Mouse (Mus musculus): ENCODE data around the gene Tcaf2.

The Tcaf2 gene

DNA sequence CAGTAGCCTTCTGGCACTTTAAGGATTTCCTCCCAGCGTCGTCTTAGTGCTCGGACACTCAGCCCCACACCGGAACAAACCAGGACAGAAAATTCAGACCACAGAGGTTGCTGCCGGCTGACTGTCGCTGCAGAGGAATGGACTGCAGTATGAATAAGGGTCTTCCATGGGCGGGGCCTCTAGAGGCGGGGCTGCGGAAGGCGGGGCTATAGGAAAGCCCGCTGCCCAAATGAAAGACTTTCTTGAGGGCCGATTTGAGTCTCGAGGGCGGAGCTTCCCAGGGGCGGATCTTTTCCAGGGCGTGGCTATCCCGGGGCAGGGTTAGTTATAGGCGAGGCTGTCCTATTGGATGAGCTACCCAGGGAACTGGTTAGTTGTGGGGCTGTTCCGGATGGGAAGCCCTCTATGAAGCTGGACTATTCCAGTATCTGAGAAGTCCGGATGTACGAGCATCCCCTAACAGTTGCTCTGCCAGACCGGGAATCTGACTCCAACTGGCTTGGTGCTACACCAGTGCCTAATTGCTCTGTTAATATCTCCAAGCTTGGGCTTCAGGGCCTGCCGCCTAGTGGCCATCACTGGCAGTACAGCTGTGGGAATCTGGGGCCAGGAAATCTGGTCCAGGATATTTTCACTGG is at the start of gene Tcaf2:
Tcaf2 (minus strand) TSS at position 343 of the 638 bp plus-strand sequence.
- DNase-seq (ENCODE audit: extremely low read depth, low read depth, low spot score), result peak; percentile 50

DNA sequence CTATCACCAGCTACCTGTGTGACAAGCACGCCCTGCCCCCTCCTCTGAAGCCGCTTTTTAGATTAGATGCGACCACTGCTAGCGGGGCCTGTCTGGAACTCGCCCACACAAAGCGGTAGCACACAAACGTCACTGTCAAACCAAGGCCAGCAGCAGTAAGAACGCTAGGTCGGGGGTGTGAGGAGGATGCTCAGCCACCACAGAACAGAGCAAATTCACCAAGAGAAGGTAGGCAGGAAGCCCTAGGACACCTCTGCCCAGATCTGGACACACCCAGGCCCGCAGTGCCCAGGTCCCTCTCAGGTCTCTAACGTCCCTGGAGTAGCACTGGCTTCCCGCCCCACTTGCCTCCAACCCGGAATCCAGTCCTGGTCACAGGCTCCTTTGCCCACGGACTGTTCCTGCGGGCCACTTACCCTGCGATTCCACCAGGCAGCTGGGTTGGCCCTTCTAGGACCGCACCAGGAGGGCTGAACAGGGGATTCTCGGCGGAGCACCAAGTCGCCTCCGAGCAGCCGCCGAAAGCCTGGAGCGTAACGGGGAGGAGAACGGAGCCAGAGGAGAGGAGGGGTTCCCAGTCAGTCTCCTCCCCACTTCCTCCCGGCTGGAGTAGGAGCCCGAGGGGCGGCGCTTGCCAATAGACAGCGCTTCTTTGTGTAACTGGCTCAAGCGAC is 47.6 kb upstream of the Tcaf2 start:
- no peak for DNase-seq (ENCODE audit: extremely low read depth, low read depth, low spot score)

DNA sequence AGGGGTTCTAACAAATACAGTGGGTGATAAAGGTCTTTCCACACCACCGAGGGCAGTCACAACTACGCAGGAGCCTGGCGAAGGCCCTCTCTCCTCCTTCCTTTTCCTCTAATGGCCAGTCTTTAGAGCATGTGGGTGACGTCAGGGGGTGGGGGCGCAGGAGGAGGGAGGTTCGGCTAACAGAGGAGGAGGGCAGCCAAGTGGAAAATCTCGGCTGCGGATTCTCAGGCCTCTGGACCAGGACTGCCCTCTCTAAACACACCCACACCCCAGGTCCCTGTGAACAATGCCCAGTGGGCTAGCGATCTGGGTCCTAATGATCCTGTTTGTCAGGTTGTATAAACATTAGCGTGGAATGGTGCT is 47.1 kb upstream of the Tcaf2 start:
- no peak for DNase-seq (ENCODE audit: extremely low read depth, low read depth, low spot score)

DNA sequence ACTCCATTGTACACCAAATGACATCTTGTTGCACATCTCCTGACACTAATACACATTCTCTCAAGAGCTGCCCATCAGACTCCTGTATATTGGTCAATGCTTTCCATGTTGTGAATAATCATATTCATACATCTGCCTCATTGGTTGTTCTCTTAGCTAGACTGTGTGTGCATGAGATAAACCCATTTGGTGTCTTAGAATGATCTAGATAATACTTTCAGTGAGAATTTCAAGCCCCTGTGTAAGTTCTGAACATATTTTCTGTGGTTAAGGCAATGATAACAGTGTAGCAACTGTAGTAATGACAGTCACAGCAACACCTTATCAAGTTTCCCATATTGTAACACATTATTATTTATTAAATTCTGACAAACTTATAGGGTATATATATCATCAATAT is 44.7 kb upstream of the Tcaf2 start:
- no peak for DNase-seq (ENCODE audit: extremely low read depth, low read depth, low spot score)

DNA sequence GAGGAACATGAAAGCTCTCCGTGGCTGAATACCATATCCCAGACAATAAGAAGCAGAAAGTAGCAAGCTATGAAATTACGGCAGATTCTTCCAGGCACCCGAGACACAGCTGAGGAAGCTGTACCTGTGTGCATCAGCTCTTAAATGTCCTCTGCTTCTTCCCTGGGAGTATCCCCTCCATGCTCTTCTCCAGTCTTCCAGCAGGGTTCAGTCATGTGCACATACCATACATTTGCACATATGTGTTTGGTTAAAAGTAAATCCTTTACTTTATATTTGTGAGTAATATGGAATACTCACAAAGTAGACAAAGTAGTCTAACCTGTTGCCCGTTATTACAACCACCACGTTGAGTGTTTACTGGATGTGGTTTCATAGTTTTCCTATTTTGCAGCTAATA is 42.9 kb upstream of the Tcaf2 start:
- no peak for DNase-seq (ENCODE audit: extremely low read depth, low read depth, low spot score)

DNA sequence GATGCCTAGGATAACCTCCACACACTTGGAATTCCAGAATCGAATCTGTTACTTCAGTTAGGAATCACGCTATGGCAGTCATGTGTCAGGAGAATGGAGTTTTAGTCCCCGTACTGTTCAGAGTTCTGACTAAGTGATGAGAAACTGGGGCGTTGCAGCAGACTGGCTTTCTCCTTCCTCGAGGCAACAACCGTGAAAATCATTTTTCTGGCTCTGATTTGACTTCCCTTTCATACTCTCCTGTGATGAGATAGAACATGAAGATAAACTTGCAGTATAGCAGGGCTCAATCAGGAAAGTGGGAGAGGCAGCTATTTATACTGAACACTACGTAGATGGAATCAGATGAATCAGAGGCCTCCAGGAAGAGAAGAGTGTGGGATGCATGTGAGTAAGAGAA is 35.0 kb upstream of the Tcaf2 start:
- DNase-seq (ENCODE audit: extremely low read depth, low read depth, low spot score), result no peak

DNA sequence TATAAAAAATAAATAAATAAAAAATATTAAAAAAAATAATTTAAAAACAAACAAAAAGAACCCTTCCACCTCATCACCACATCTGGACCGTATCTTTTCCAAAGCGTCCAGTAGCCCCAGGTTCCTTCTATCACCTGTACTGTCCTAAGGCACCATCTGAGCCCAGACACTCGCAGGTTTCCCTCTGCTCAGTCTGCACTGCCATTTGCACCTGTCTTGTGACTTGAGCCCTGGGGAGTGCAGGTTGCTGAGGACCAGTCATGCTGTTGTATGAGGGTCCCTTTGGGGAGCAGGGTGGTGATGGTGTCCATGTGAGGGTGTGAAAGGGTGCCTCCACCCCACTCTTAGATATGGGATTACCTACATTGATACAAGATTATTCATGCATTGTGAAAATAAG is 31.0 kb upstream of the Tcaf2 start:
- no peak for DNase-seq (ENCODE audit: extremely low read depth, low read depth, low spot score)

DNA sequence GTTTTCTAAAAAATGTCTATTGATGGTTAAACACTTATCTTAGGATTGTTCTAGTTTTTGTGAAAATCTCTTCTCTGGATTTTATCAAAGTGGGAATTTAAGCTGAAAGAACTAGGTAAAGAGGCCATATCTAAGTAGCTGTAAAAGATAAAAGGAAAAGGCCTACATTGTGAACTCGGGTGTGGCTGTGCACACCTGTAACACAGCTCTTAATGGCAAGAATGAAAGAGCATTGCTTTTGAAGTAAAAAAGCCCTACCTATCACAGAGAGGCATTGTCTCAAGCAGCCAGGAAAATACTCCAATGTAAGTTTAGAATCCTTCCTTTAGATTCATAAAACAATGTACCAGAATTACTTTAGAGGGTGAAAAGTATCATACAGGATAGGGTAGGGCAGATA is 26.7 kb upstream of the Tcaf2 start:
- DNase-seq (ENCODE audit: extremely low read depth, low read depth, low spot score), result no peak

DNA sequence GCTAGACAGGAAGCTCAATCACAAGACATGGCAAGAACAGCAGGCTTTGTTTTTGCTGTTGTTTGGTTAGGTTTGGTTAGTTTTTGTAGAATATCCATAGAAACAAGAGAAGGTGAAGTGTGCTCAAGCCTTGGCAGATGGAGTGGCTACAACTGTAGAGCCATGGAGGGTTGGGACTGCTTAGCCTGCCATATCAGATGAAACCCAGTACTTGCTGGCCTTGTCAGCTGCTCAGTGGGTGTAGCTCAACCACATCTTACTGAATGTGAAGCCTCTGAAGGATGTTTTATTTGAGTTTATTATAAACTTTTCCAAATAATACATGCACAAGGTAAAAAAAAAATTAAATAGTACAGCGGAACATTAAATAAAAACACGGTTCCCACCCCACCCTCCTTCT is 22.7 kb upstream of the Tcaf2 start:
- DNase-seq (ENCODE audit: extremely low read depth, low read depth, low spot score), result no peak

DNA sequence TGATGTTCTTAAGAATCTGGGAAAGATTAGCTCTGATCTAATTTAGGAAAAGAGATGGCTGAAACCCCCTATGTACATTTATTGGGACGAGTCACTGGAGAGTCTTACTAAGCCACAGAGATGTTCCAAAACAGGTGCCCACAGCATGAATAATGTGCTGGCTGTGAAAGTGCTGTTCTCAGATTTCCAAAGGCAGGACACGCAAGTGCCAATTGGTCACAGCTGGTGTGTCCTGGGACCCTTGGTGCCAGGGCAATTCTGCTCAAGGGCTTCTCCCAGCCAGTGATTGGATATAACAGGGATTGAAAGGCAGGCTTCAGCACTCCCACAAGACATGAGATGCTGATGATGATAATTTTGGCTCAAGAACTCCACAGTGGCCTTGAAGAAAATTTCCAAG is 16.7 kb upstream of the Tcaf2 start:
- DNase-seq (ENCODE audit: extremely low read depth, low read depth, low spot score), result no peak

DNA sequence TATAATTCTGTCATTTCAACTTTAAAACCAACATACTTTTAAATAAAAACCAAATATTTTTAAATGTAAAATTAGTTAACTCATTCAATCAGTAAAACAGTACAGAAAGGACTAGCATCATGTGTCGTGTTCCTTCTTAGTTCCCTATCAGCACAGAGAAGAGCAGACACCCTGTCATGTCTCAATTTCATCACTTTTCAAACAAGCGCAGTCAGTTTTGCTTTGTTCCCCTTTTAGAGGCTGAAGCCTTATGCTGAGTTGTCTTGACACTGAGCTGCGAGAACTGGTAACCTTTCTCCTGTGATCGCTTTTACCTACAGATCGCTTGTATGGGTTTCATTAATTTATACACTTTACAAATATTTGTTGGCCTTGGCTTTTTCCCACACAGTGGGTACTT is 10.7 kb downstream of the Tcaf2 start:
- no peak for DNase-seq (ENCODE audit: extremely low read depth, low read depth, low spot score)

DNA sequence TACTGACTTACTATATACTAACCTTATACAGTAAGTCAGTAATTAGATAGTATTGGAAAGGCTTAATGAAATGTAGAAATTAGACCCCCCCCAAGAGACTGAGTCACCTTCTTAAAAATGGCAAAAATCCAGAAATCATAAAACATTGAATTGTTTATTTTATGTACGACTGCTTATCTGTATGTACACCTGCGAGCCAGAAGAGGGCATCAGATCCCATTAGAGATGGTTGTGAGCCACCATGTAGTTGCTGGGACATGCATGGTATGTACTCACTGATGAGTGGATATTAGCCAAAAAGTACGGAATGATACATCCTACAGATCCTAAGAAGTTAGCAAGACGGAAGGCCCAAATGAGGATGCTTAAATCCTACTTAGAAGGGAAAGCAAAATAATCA is 13.7 kb downstream of the Tcaf2 start:
- no peak for DNase-seq (ENCODE audit: extremely low read depth, low read depth, low spot score)

DNA sequence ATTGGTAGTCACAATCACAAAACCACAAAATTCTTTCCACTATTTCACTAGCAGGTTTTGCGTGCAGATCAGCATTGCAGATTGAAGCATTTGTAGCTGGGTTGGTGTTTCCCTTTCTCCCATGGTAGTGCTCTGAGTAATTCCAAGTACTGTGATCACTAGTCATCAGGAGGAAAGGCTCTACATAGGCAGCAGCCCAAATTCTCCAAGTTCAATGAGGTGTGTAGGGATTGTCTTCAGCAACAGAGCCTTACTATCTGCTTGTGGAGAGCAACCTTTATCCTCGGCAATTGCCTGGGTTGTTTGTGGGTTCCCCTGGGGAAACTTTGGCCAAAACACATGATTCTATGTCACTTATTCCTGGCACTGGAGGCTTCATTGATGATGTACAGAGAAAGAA is 28.1 kb downstream of the Tcaf2 start:
- no peak for DNase-seq (ENCODE audit: extremely low read depth, low read depth, low spot score)

DNA sequence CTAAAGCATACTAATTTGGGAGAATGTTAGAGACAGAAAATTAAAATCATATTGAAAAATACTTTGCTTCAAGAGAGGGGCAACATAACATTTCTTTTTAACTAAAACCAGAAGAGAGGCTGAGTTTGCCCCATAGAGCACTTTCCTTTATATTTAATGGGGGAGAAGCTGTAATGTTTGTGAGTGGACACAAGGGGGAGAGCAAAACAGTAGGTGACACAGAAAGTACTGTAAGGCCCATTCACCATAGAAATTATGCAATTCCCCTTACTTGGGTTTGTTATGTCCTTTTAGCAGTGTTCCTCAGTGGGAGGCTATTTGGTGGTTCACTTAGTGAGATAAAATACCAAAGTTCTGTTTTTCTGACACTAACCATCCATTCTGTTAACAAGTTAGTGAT is 32.8 kb downstream of the Tcaf2 start:
- no peak for DNase-seq (ENCODE audit: extremely low read depth, low read depth, low spot score)

DNA sequence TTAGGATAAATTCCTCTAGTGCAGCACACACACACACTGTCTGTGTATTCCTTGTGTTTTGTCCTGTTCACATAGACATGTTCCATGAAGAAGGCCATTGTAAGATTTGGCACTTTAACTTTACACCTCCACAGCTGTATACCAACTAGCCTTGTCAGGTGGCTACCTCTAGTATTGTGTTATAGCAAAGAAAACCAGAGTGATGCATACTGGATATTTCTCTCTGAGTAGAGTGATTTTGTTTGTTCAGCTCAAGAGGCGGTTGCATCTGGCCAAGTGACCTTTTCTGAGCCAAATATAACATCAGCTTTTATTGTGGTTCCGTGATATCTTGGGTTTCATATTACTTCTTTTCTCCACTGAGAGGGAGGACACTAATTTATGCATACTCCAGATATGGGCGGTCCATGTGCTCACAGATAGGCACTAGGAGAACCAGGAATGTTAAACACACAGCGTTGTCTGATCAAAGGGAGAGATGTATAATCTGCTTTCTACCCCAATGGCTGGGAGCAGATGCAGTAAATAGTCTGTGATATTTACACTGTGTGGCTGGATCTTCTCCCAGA is 34.0 kb downstream of the Tcaf2 start:
- no peak for DNase-seq (ENCODE audit: extremely low read depth, low read depth, low spot score)

DNA sequence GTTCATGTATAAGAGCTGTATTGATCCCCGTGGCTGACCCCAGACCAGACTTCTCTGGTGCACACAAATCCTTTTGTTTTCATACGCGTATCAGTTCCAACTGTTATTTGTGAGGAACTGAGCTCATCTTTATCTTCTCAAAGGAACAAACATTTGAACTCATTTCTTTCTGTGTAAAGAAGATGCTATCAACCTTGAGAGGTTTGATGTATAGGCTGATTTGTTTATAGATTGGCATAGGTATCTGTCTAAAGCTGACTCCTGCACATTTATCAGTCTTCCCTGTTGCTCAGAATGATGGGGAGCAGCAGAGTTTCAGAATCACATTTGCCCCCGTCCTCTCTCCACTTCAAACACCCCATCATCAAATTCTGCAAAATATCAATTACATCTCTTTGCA is 47.5 kb downstream of the Tcaf2 start, which contains the start of gene Tcaf3:
Tcaf3 (minus strand) TSS at position 101 of the 400 bp plus-strand sequence.
- DNase-seq (ENCODE audit: extremely low read depth, low read depth, low spot score), result no peak

DNA sequence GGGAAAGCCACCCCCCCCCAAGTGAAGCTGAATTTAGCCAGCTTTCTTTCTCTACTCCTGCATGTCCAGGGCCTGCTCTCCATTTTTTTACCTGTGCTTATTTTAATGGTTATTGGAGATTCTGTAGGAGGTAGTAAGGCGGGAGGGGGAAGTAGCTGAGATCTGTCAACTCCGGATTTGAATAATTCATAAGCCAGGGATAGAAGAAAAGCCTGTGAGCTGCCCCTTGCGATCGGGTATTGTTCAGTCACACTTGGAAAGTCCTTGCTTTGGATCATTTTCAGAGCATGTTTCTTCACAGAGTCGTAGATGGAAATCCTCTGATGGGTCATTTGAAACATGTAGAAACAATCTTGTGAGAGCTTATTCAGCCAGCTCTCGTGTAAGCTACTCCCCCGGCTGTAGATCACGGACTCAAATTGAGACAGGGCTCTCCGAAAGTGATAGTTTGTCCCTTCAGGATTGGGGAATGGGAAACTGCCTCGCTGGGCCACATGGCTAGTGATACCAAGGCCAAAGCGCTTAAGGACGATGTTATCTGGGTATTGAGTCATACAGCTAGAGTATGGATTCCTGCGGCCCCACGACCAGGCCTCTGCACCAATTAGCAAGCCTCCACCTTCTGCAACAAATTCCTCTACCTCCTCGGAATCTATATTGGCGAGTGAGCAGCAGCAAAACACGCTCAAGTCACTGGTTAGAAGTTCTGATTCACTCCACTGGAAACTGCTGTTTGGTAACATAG is 51.7 kb downstream of the Tcaf2 start:
- no peak for DNase-seq (ENCODE audit: extremely low read depth, low read depth, low spot score)

DNA sequence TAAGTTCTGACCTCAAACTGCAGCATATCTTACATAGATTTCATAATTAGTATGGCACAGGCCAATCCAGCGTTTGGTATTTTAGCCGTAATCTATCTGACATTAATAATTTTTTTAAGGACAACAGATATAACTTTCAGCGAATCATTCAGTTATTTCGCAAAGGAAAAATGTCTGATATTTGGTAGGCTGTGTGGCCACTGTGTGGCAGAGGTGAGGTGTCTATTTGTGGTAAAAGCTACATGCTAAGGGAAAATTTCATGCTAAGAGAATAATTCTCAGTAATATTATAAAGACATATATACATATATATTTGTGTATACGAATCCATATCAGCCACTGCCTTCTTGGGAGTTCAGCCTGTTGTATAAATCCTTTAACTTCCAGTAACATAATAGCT is 58.5 kb downstream of the Tcaf2 start:
- DNase-seq (ENCODE audit: extremely low read depth, low read depth, low spot score), result no peak

DNA sequence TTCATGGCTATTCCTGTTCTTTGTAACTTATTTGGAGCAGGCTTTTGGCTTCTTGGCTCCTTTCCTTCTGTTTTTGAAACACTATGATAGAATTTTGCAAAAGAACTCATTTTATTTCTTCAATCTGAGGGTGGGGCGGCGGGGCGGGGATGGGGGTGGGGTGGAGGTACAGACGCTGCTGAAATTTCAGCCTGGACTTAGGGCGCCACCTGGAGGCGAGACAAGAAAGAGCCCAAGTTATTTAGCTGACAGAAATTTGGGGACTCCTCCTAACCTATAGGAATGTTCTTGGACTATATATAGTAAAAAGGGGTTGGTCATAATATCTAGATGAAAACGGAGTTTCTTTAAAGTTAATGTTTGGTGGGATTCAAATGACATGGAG is 61.6 kb downstream of the Tcaf2 start:
- no peak for DNase-seq (ENCODE audit: extremely low read depth, low read depth, low spot score)

DNA sequence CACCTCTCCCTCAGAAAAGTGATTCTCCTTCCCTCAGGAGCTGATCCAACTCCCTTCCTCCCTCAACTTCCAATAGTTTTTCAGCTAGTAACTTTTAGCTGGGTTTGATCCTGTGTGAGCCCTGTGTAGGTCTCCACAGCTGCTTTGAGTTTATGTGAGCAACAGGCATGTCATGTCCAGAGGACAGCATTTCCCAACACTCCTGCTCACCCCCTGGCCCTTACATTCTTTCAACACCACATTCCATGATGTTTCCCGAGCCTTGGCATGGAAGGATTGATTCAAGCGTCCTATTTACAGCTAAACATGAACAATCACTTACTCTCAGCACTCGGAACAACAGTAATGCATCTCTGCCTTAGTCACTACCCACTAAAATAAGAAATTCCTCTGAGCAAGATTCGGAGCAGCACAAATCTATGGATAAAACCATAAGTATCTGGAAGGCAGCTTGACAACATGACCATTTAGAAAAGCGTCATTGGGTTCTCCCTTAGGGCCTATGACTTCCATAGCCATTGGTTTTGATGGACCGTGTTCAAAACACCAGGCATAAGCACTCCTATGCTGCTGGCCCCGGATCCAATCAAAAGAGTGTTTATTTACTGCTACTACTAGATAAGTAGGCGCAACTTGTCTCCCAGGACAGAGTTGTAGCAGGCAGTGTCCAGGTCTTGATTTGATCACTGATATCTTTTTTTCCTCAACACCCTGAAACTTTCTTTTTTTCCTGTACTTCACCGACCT is 62.1 kb downstream of the Tcaf2 start:
- DNase-seq (ENCODE audit: extremely low read depth, low read depth, low spot score), result no peak

DNA sequence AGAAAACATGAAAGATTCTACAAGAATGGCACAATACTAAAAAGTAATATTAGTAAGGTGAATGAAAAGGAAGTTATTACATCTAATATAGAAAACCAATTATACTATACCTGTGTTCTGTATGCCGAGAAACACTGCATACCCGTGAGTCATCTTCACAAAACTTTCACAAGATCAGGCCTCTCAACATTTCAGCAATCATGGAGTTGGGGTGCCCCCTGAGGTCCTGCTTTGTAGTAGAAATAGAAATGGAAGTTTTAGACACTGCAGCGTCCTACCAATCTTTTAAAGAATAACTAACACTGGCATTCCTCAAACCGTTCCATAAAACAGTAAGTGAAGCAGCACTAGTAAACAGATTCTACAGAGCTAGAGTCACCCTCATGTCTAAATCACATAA is 66.4 kb downstream of the Tcaf2 start:
- no peak for DNase-seq (ENCODE audit: extremely low read depth, low read depth, low spot score)
